Mouse (Mus musculus): ENCODE measurements around the gene Gm10401. TPM values are rescaled to one million over a fixed set of nuclear protein-coding genes. Genes with fewer than 3 reads are reported as not detected.
"Not testable (repeated sequence)": the region's sequence is repeated elsewhere in the genome, so short reads cannot be mapped to it uniquely, and the experiment has no call there.

Gene Gm10401
- polyA plus RNA-seq, 1 experiment from 2014 or later: 12.0 TPM

DNA sequence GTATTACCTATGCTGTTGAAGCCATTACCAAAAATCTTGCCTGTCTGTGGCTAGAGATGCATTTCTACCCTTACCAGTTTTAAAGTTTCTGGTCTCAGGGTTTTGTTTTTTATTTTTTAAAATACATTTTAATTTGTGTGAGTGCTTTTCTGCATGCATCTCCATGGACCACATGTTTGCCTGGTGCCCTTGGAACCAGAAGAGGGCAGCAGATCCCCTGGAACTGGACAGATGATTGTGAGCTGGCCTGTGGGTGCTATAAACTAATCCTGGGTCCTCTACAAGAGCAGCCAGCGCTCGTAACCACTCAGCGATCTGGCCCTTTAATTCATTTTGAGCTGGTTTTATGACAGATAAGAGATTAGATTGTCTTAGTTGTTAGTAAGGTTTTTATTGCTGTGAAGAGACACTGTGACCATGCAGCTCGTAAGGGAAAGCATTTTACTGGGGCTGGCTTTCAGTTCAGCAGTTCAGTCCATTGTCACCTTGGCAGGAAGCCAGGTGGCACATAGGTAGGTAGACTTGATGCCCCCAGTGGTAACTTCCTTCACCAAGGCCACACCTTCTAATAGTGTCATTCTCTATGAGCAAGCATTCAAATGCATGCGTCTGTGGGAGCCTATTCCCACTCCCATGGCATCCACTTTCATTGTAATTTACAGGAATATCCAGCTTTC lies 8.4 kb downstream of the Gm10401 start:
- no peaks in the 10 kb centered on the region for H3K9me3 ChIP-seq (replicated peaks)
- H3K4me3 ChIP-seq (replicated peaks): no peak overlapping the region
- ATAC-seq (ENCODE audit: low read depth) (no peak), DNase-seq (no peak)
- peaks cover 95% of the 10 kb centered on the region for H3K36me3 ChIP-seq
- H3K27me3 ChIP-seq: no peaks in the 10 kb centered on the region
- no peak overlapping the region for H3K4me2 ChIP-seq
- H3K4me1 ChIP-seq (replicated peaks): peaks cover 17% of the 10 kb centered on the region
- no peak overlapping the region for H3K9ac ChIP-seq
- 94% methylated on average over 5 of the region's 5 CpGs for WGBS (ENCODE audit: insufficient replicate concordance)
- no peak overlapping the region for H3K27ac ChIP-seq

DNA sequence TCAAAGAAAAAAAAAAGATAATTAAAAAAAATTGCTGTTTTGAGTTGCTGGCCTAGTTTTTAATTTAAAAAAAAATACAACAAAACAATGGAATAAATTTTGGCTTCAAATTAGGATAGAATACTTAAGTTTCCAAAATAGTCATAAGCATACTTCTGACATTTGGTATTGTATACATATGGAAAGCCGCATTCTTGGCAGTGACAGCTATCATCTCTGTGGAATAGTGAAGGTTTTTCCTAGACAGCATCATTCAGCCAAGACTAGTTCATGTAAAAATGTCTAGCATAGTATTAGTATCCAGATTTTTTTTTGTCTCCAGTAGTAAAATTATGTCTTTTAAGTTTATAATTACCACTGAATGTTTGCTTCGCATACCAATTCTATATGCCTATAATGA lies 12.4 kb downstream of the Gm10401 start:
- Histone ChIP-seq H3K4me3 (replicated peaks) (no peak overlapping the region), H3K4me1 (replicated peaks) (peaks cover 18% of the 10 kb centered on the region), H3K27ac (no peak overlapping the region), H3K9ac (no peak overlapping the region), H3K4me2 (no peak overlapping the region), H3K27me3 (no peaks in the 10 kb centered on the region), H3K36me3 (peaks cover 95% of the 10 kb centered on the region), H3K9me3 (replicated peaks) (no peaks in the 10 kb centered on the region)
- DNase-seq: no peak
- 94% methylated on average over 2 of the region's 2 CpGs for WGBS (ENCODE audit: insufficient replicate concordance)
- no peak for ATAC-seq (ENCODE audit: low read depth)

DNA sequence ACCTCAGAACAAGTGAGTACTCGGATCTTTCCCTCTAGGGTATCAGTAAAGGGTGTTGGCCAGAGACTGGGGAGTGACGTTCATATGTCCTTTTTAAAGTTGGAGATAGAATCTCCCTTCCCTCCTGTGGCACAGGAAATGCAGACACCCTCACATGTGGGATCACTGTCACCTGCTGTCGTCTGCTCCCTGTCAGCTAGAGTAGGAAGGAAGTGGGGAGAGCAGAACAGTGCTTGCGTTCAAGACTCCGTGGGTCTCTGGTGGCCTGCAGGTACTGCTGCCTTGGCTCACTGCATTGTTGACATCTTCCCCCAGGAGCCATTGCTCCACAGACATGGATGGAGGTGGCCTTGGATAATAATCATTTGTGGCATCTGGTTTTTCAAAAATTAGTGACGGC lies 14.6 kb downstream of the Gm10401 start:
- WGBS (ENCODE audit: insufficient replicate concordance): 54% methylated on average over 6 of the region's 6 CpGs
- peaks cover 79% of the 10 kb centered on the region for H3K36me3 ChIP-seq

GRCm38 (mm10) chr5:115081636-115082035 lies 16.5 kb downstream of the Gm10401 start:
- H3K27me3 ChIP-seq: no peaks in the 10 kb centered on the region
- H3K4me3 ChIP-seq (replicated peaks): no peak overlapping the region
- no peak for ATAC-seq (ENCODE audit: low read depth)
- 83% methylated on average over 5 of the region's 5 CpGs for WGBS (ENCODE audit: insufficient replicate concordance)
- no peak overlapping the region for H3K4me2 ChIP-seq
- H3K27ac ChIP-seq: no peak overlapping the region
- H3K9ac ChIP-seq: no peak overlapping the region
- H3K9me3 ChIP-seq (replicated peaks): no peaks in the 10 kb centered on the region
- peaks cover 48% of the 10 kb centered on the region for H3K4me1 ChIP-seq (replicated peaks)
- no peak for DNase-seq
- H3K36me3 ChIP-seq: peaks cover 75% of the 10 kb centered on the region

More for the DNA sequence above, 14.6 kb downstream of the Gm10401 start:
- H3K9ac ChIP-seq: no peak overlapping the region
- H3K27ac ChIP-seq: no peak overlapping the region
- no peak for DNase-seq
- no peaks in the 10 kb centered on the region for H3K27me3 ChIP-seq
- H3K4me1 ChIP-seq (replicated peaks): peaks cover 34% of the 10 kb centered on the region
- no peak for ATAC-seq (ENCODE audit: low read depth)
- no peak overlapping the region for H3K4me3 ChIP-seq (replicated peaks)
- no peaks in the 10 kb centered on the region for H3K9me3 ChIP-seq (replicated peaks)
- no peak overlapping the region for H3K4me2 ChIP-seq

- H3K4me1 ChIP-seq (replicated peaks): peaks cover 87% of the 10 kb centered on the region
- H3K9me3 ChIP-seq (replicated peaks): no peaks in the 10 kb centered on the region
- 35% methylated on average over 5 of the region's 5 CpGs for WGBS (ENCODE audit: insufficient replicate concordance)
- H3K36me3 ChIP-seq: peaks cover 39% of the 10 kb centered on the region
- H3K27ac ChIP-seq: peak overlapping the region; percentile 99
- ATAC-seq (ENCODE audit: low read depth) (peak; percentile 60), DNase-seq (peak; percentile 71)
- H3K4me3 ChIP-seq (replicated peaks): no peak overlapping the region
- no peak overlapping the region for H3K9ac ChIP-seq
- no peak overlapping the region for H3K4me2 ChIP-seq
- H3K27me3 ChIP-seq: no peaks in the 10 kb centered on the region
Observed at GRCm38 (mm10) chr5:115076144-115076901, 21.8 kb downstream of the Gm10401 start.

DNA sequence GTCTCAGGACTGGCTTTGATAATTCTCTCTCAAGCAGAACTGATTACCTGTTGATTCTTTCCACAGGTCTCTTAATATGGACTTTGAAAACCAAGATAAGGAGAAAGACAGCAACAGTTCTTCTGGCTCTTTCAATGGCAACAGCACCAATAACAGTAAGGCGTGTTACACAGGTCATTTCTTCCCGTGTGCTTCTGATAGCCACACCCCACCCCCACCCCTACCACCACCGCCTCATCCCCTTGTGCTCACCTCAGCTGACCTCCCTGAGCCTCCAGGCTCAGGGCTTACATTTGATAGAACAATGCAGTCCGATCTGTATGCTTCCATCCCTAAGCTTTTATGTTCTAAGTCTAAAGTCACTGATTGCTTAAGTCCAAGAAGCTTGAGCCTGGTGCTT lies 23.3 kb downstream of the Gm10401 start:
- H3K4me3 ChIP-seq (replicated peaks): no peak overlapping the region
- H3K36me3 ChIP-seq: peaks cover 28% of the 10 kb centered on the region
- H3K4me1 ChIP-seq (replicated peaks): peaks cover 90% of the 10 kb centered on the region
- H3K4me2 ChIP-seq: 0 out of 2 replicates have a peak overlapping the region, but pooled peaks have one; percentile 9
- H3K9me3 ChIP-seq (replicated peaks): no peaks in the 10 kb centered on the region
- ATAC-seq (ENCODE audit: low read depth) (no peak), DNase-seq (no peak)
- peak overlapping the region; percentile 69 for H3K9ac ChIP-seq
- WGBS (ENCODE audit: insufficient replicate concordance): 47% methylated on average over 4 of the region's 4 CpGs
- no peaks in the 10 kb centered on the region for H3K27me3 ChIP-seq
- H3K27ac ChIP-seq: peak overlapping the region; percentile 99

DNA sequence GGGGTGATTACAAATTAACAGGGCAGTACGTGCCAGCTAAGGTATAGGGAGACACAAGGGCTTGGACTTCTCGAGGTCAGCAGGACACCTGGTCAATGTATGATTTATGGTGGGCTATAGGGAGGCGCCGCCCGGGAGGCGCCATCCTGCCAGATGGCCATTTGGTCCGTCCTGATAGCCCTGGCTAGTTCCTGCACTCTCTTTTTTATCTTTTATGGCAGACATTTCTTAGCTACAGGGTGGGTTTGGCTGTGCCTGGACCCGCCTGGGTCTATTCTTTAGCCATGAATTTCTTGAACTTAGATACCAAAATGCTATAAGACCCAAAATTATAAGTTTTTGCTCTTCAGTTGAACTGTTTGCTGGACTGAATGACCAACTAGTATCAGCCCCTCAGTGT lies 24.8 kb downstream of the Gm10401 start:
- not testable (repeated sequence) for ATAC-seq (ENCODE audit: low read depth); H3K9me3 ChIP-seq (replicated peaks); H3K27me3 ChIP-seq
- peak; percentile 70 for DNase-seq
- Histone ChIP-seq H3K4me1 (replicated peaks) (peaks cover 94% of the 10 kb centered on the region), H3K27ac (peak overlapping the region; percentile 99), H3K9ac (peak overlapping the region; percentile 74), H3K4me2 (peak overlapping the region; percentile 68), H3K36me3 (peaks cover 28% of the 10 kb centered on the region), H3K4me3 (replicated peaks) (peak overlapping the region; percentile 29)
- WGBS (ENCODE audit: insufficient replicate concordance): 18% methylated on average over 8 of the region's 8 CpGs

DNA sequence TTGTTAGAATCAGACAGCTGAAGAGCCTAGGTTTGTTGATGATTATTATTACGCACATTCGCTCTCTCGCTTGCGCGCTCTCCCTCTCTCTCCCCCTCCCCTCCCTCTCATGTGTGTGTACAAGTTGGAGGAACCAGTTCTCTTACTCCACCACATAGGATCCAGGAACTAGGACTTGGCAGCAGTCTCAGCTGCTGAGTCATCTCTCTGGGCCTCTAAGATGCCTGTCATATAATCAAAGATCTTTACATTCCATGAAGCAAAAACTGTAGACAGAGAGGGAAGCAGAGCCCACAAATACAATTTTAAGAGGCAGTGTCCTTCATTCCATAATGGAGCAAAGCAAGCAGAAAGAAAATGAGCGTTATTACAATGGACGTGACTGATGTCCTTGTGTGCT lies 26.0 kb downstream of the Gm10401 start:
- H3K9ac ChIP-seq: peak overlapping the region; percentile 74
- H3K4me1 ChIP-seq (replicated peaks): peaks cover 97% of the 10 kb centered on the region
- DNase-seq (peak; percentile 65), ATAC-seq (ENCODE audit: low read depth) (peak; percentile 51)
- H3K9me3 ChIP-seq (replicated peaks): no peaks in the 10 kb centered on the region
- 56% methylated on average over 7 of the region's 7 CpGs for WGBS (ENCODE audit: insufficient replicate concordance)
- peak overlapping the region; percentile 68 for H3K4me2 ChIP-seq
- H3K27ac ChIP-seq: peak overlapping the region; percentile 99
- peak overlapping the region; percentile 18 for H3K4me3 ChIP-seq (replicated peaks)
- no peaks in the 10 kb centered on the region for H3K27me3 ChIP-seq
- peaks cover 18% of the 10 kb centered on the region for H3K36me3 ChIP-seq

- WGBS (ENCODE audit: insufficient replicate concordance): 26% methylated on average over 11 of the region's 11 CpGs
- peak; percentile 71 for DNase-seq
- peak overlapping the region; percentile 74 for H3K9ac ChIP-seq
- H3K4me1 ChIP-seq (replicated peaks): peaks cover 97% of the 10 kb centered on the region
- no peaks in the 10 kb centered on the region for H3K9me3 ChIP-seq (replicated peaks)
- H3K27me3 ChIP-seq: no peaks in the 10 kb centered on the region
- peaks cover 15% of the 10 kb centered on the region for H3K36me3 ChIP-seq
- ATAC-seq (ENCODE audit: low read depth): peak; percentile 76
- H3K27ac ChIP-seq: peak overlapping the region; percentile 99
- H3K4me2 ChIP-seq: peak overlapping the region; percentile 68
- H3K4me3 ChIP-seq (replicated peaks): peak overlapping the region; percentile 18
Observed at GRCm38 (mm10) chr5:115071096-115071901, 26.8 kb downstream of the Gm10401 start.

DNA sequence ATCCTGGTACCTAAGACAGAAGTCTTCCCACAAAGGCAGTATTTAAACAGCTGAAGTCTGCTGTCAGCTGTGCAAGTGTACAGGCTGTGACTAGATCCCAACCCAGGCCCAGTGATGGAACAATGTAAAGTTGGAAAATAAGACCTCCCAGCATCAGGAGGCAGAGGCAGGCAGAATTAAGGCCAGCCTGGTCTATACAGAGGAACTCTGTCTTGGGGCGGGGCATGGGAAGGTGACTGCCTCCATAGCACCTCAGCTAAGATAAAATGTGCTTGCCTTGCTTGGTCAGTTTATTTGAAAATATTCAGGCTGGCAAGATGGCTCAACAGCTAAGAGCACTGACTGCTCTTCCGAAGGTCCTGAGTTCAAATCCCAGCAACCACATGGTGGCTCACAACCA lies 27.6 kb downstream of the Gm10401 start:
- Histone ChIP-seq H3K4me3 (replicated peaks) (no peak overlapping the region), H3K27me3 (no peaks in the 10 kb centered on the region), H3K9ac (peak overlapping the region; percentile 68), H3K27ac (peak overlapping the region; percentile 99), H3K4me2 (peak overlapping the region; percentile 68), H3K9me3 (replicated peaks) (no peaks in the 10 kb centered on the region), H3K4me1 (replicated peaks) (peaks cover 97% of the 10 kb centered on the region), H3K36me3 (peaks cover 7% of the 10 kb centered on the region)
- ATAC-seq (ENCODE audit: low read depth) (peak; percentile 45), DNase-seq (peak; percentile 38)
- WGBS (ENCODE audit: insufficient replicate concordance): 70% methylated on average over 2 of the region's 2 CpGs

GRCm38 (mm10) chr5:115069611-115070010 lies 28.5 kb downstream of the Gm10401 start:
- ATAC-seq (ENCODE audit: low read depth) (no peak), DNase-seq (no peak)
- Histone ChIP-seq H3K4me3 (replicated peaks) (no peak overlapping the region), H3K27ac (peak overlapping the region; percentile 99), H3K9ac (peak overlapping the region; percentile 68), H3K36me3 (0 out of 2 replicates have a peak, but pooled peaks cover 4% of the 10 kb centered on the region), H3K27me3 (no peaks in the 10 kb centered on the region), H3K4me2 (peak overlapping the region; percentile 65), H3K4me1 (replicated peaks) (peaks cover 95% of the 10 kb centered on the region), H3K9me3 (replicated peaks) (no peaks in the 10 kb centered on the region)
- WGBS (ENCODE audit: insufficient replicate concordance): 54% methylated on average over 3 of the region's 3 CpGs

All from liver, embryonic 13.5 days (tissue).